Mouse (Mus musculus) splenic B cell, adult 2 months (primary cell): ENCODE measurements around the gene Rheb.
A peak's percentile ranks its signal among the peaks of the same experiment; 100 is the strongest.
"Not testable (repeated sequence)": the region's sequence is repeated elsewhere in the genome, so short reads cannot be mapped to it uniquely, and the experiment has no call there.

Experiments used
- DNase-seq: peaks from one replicate; pipeline ENCODE4 v3.0.0-alpha.2; 2011; ENCODE audit warnings: low read depth, low spot score
- H3K27me3 ChIP-seq: 2 replicates; pipeline ENCODE4 v1.6.1; 2012; ENCODE audit warnings: mild to moderate bottlenecking, low read length, moderate library complexity, mixed read lengths; ENCODE audit not compliant: control insufficient read depth, poor library complexity, insufficient read depth, severe bottlenecking
- H3K36me3 ChIP-seq: 2 replicates; pipeline ENCODE4 v1.6.1; 2012; ENCODE audit warnings: mild to moderate bottlenecking, low read length, moderate library complexity, mixed read lengths; ENCODE audit not compliant: control insufficient read depth, poor library complexity, insufficient read depth, severe bottlenecking

The Rheb gene

GRCm38 (mm10) chr5:24792961-24793360 is 49.5 kb downstream of the Rheb start:
- no peaks in the 10 kb centered on the region for H3K27me3 ChIP-seq
- DNase-seq = no peak
- H3K36me3 ChIP-seq = no peaks in the 10 kb centered on the region

GRCm38 (mm10) chr5:24782957-24783356 is 59.5 kb downstream of the Rheb start:
- H3K36me3 ChIP-seq = no peaks in the 10 kb centered on the region
- no peaks in the 10 kb centered on the region; the same call in 1 of the 2 replicates for H3K27me3 ChIP-seq
- no peak for DNase-seq

- DNase-seq = no peak
- Histone ChIP-seq H3K36me3 (no peaks in the 10 kb centered on the region), H3K27me3 (no peaks in the 10 kb centered on the region; the same call in 1 of the 2 replicates)
Observed at GRCm38 (mm10) chr5:24781048-24781447, 61.4 kb downstream of the Rheb start.

- Histone ChIP-seq H3K36me3 (no peaks in the 10 kb centered on the region), H3K27me3 (no peaks in the 10 kb centered on the region; the same call in 1 of the 2 replicates)
- peak; percentile 70 for DNase-seq
Observed at GRCm38 (mm10) chr5:24779881-24780512, 62.4 kb downstream of the Rheb start.

- H3K36me3 ChIP-seq = no peaks in the 10 kb centered on the region
- no peak for DNase-seq
- no peaks in the 10 kb centered on the region; the same call in 1 of the 2 replicates for H3K27me3 ChIP-seq
Observed at GRCm38 (mm10) chr5:24779321-24779720, 63.1 kb downstream of the Rheb start.

- H3K36me3 ChIP-seq = no peaks in the 10 kb centered on the region
- H3K27me3 ChIP-seq = no peaks in the 10 kb centered on the region; the same call in 1 of the 2 replicates
- no peak for DNase-seq
Observed at GRCm38 (mm10) chr5:24778843-24779140, 63.6 kb downstream of the Rheb start.

GRCm38 (mm10) chr5:24778082-24778842 is 64.2 kb downstream of the Rheb start:
- no peaks in the 10 kb centered on the region for H3K36me3 ChIP-seq
- H3K27me3 ChIP-seq = no peaks in the 10 kb centered on the region; the same call in 1 of the 2 replicates
- no peak for DNase-seq

GRCm38 (mm10) chr5:24776681-24777080 is 65.7 kb downstream of the Rheb start:
- Histone ChIP-seq H3K27me3 (no peaks in the 10 kb centered on the region; the same call in 1 of the 2 replicates), H3K36me3 (no peaks in the 10 kb centered on the region)
- DNase-seq = no peak

- not testable (repeated sequence) for H3K36me3 ChIP-seq, DNase-seq, H3K27me3 ChIP-seq
Observed at GRCm38 (mm10) chr5:24774549-24774948, 67.9 kb downstream of the Rheb start.

GRCm38 (mm10) chr5:24757816-24758215 is 84.6 kb downstream of the Rheb start, which contains the start of gene Crygn:
Gene Crygn (minus strand): TSS chr5:24758008.
- Histone ChIP-seq H3K27me3 (no peaks in the 10 kb centered on the region), H3K36me3 (no peaks in the 10 kb centered on the region)
- no peak for DNase-seq

GRCm38 (mm10) chr5:24756931-24757330 is 85.5 kb downstream of the Rheb start:
- Histone ChIP-seq H3K36me3 (no peaks in the 10 kb centered on the region), H3K27me3 (no peaks in the 10 kb centered on the region)
- DNase-seq = no peak
